Mouse (Mus musculus): ENCODE data around the gene Frs2. TPM values are rescaled to one million over a fixed set of nuclear protein-coding genes. Genes with fewer than 3 reads are reported as not detected.

Frs2 gene
- total and polyA plus RNA-seq, 2 experiments = 7.4 to 11.1 TPM

DNA sequence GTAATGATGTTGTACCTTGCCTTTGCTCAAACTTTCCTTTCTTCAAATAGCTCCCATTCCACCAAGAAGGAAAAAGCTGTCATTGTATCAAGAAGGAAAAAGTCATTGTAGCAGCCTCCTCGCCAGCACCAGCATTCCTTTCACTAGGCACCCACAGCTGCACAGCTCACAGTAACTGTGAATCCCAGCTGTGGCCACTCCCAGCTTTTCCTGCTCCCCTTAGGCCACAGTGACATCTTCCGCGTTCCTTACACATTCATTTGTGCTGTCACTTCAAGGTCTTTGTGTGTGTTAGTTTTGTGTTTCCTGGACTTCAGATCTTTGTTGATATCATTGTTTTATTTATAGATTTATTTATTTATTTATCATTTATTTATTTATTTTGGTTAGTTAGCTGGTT, 23.7 kb upstream of the Frs2 start:
- no peak overlapping the region for H3K4me3 ChIP-seq (ENCODE audit: insufficient read depth, low read depth, low read length)
- TF ChIP-seq POLR2A (IDR thresholded peaks at IDR 0.05; ENCODE audit: extremely low read depth, insufficient read depth, low read length) = no peak
- no peak for TF ChIP-seq CTCF (IDR thresholded peaks at IDR 0.05; ENCODE audit: low read depth, low read length)
- DNase-seq (ENCODE audit: extremely low read depth, low read depth, low spot score) = no peak
- H3K79me2 ChIP-seq (ENCODE audit: control insufficient read depth, insufficient read depth, low read length) = no peaks in the 10 kb centered on the region
- no peaks in the 10 kb centered on the region for H3K36me3 ChIP-seq (ENCODE audit: control insufficient read depth, insufficient read depth, low read length)
- no peaks in the 10 kb centered on the region for H3K4me1 ChIP-seq (ENCODE audit: control insufficient read depth, insufficient read depth, low read length)
- no peaks in the 10 kb centered on the region for H3K27me3 ChIP-seq (ENCODE audit: control insufficient read depth, insufficient read depth, low read length)
- WGBS = 65% methylated on average over 3 of the region's 3 CpGs
- no peak overlapping the region for H3K27ac ChIP-seq (replicated peaks; ENCODE audit: insufficient read depth, low read depth, low read length)
- no peak overlapping the region for H3K9ac ChIP-seq (ENCODE audit: low read depth, low read length)

DNA sequence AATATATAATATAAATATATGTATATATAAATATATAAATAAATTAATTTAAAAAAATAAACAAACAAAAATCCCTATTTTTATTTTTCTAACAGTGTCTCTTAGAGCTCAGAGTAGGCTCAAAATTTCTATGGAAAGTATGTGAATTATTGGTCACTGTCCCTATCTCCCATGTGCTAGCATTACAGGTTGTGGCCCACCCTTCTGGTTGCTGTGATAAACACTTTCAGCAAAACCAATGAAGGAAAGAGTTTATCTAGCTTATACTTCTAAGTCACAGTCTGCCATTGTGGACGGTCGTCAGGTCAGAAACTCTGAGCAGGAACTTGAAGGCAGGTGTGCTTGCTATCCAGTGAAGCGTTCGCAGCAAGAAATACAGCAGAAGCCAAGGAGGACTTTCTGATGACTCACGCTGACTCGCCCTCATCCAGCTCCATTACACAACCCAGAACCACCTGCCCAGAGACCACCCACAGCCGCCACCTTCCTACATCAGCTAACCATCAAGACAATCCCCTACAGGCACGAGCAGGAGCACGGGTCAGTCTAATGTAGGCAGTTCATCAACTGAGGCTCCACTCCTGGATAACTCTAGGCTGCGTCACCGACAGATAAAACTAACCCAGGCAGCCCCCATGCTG, 18.6 kb upstream of the Frs2 start:
- Histone ChIP-seq H3K36me3 (ENCODE audit: control insufficient read depth, insufficient read depth, low read length) (no peaks in the 10 kb centered on the region), H3K4me1 (ENCODE audit: control insufficient read depth, insufficient read depth, low read length) (no peaks in the 10 kb centered on the region), H3K79me2 (ENCODE audit: control insufficient read depth, insufficient read depth, low read length) (no peaks in the 10 kb centered on the region), H3K27ac (replicated peaks; ENCODE audit: insufficient read depth, low read depth, low read length) (no peak overlapping the region), H3K9ac (ENCODE audit: low read depth, low read length) (no peak overlapping the region), H3K4me3 (ENCODE audit: insufficient read depth, low read depth, low read length) (no peak overlapping the region), H3K27me3 (ENCODE audit: control insufficient read depth, insufficient read depth, low read length) (no peaks in the 10 kb centered on the region)
- no peak for DNase-seq (ENCODE audit: extremely low read depth, low read depth, low spot score)
- WGBS = 91% methylated on average over 11 of the region's 11 CpGs
- TF ChIP-seq POLR2A (IDR thresholded peaks at IDR 0.05; ENCODE audit: extremely low read depth, insufficient read depth, low read length) (no peak), CTCF (IDR thresholded peaks at IDR 0.05; ENCODE audit: low read depth, low read length) (no peak)

DNA sequence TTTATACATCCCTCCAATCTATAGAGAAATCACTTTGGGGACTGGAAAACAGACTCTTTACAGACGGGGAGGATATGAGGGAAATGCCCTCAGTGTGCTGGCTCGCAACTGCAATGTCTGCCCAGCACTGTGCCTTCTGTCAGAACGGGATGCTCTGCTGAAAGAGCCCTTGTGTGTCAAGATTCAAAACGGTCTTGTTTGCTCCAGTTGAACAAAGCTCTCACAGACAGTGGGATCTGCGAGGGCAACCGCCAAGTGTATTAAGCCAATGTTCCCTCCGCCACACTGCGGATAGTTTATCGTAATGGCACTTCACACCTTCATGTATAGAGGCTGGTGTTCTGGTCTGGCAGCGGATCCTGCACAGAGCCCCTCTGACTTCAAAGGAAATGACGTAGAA, 14.3 kb upstream of the Frs2 start:
- Histone ChIP-seq H3K27ac (replicated peaks; ENCODE audit: insufficient read depth, low read depth, low read length) (no peak overlapping the region), H3K79me2 (ENCODE audit: control insufficient read depth, insufficient read depth, low read length) (no peaks in the 10 kb centered on the region), H3K36me3 (ENCODE audit: control insufficient read depth, insufficient read depth, low read length) (no peaks in the 10 kb centered on the region), H3K4me1 (ENCODE audit: control insufficient read depth, insufficient read depth, low read length) (no peaks in the 10 kb centered on the region), H3K9ac (ENCODE audit: low read depth, low read length) (no peak overlapping the region), H3K4me3 (ENCODE audit: insufficient read depth, low read depth, low read length) (no peak overlapping the region), H3K27me3 (ENCODE audit: control insufficient read depth, insufficient read depth, low read length) (no peaks in the 10 kb centered on the region)
- 65% methylated on average over 11 of the region's 11 CpGs for WGBS
- TF ChIP-seq POLR2A (IDR thresholded peaks at IDR 0.05; ENCODE audit: extremely low read depth, insufficient read depth, low read length) = no peak
- TF ChIP-seq CTCF (IDR thresholded peaks at IDR 0.05; ENCODE audit: low read depth, low read length) = no peak
- DNase-seq (ENCODE audit: extremely low read depth, low read depth, low spot score) = no peak

DNA sequence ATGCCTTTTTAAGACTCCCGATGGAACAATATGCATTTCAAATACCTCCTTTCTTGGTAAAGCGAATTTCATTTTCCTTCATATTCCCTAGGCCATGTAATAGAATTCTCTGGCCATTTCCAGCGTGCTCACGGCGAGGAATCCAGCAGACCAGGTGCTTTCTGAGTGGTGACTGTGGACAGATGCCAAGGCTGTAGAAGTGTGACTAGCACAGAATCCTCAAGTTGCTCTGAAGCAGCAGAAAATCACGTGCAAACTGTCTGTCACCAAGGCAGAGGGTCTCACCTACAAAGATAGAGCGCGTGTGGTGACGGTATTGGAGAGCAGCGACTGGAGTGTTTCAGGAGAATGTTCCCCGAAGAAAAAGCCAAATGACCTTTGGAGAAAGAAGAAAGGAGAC, 11.8 kb upstream of the Frs2 start:
- H3K9ac ChIP-seq (ENCODE audit: low read depth, low read length) = no peak overlapping the region
- DNase-seq (ENCODE audit: extremely low read depth, low read depth, low spot score) = no peak
- H3K4me3 ChIP-seq (ENCODE audit: insufficient read depth, low read depth, low read length) = no peak overlapping the region
- H3K27me3 ChIP-seq (ENCODE audit: control insufficient read depth, insufficient read depth, low read length) = no peaks in the 10 kb centered on the region
- H3K36me3 ChIP-seq (ENCODE audit: control insufficient read depth, insufficient read depth, low read length) = no peaks in the 10 kb centered on the region
- 90% methylated on average over 11 of the region's 11 CpGs for WGBS
- no peaks in the 10 kb centered on the region for H3K4me1 ChIP-seq (ENCODE audit: control insufficient read depth, insufficient read depth, low read length)
- H3K79me2 ChIP-seq (ENCODE audit: control insufficient read depth, insufficient read depth, low read length) = no peaks in the 10 kb centered on the region
- TF ChIP-seq CTCF (IDR thresholded peaks at IDR 0.05; ENCODE audit: low read depth, low read length) = no peak
- no peak for TF ChIP-seq POLR2A (IDR thresholded peaks at IDR 0.05; ENCODE audit: extremely low read depth, insufficient read depth, low read length)
- H3K27ac ChIP-seq (replicated peaks; ENCODE audit: insufficient read depth, low read depth, low read length) = no peak overlapping the region

DNA sequence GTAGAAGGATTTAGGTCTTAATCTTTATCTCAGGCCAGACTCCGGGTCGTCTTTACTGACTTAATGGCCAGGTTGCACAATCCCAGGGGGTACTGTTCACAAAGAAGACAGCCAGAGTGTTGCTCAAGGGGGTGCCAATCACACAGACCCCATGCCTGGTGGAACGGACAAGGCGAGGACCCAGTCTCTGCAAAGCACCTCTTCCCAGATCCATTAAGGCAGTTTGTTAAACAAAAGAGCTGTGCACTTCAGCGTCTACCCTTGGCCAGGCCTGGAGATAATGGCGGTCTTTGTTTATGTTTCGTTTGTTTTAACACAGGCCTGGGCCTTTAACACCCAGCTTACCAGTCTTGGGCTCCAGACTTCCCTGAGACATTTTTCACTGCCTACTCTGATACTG, 3.9 kb upstream of the Frs2 start:
- no peak for DNase-seq (ENCODE audit: extremely low read depth, low read depth, low spot score)
- no peaks in the 10 kb centered on the region for H3K27me3 ChIP-seq (ENCODE audit: control insufficient read depth, insufficient read depth, low read length)
- no peak for TF ChIP-seq POLR2A (IDR thresholded peaks at IDR 0.05; ENCODE audit: extremely low read depth, insufficient read depth, low read length)
- H3K4me1 ChIP-seq (ENCODE audit: control insufficient read depth, insufficient read depth, low read length) = peaks cover 4% of the 10 kb centered on the region
- H3K27ac ChIP-seq (replicated peaks; ENCODE audit: insufficient read depth, low read depth, low read length) = no peak overlapping the region
- no peaks in the 10 kb centered on the region for H3K36me3 ChIP-seq (ENCODE audit: control insufficient read depth, insufficient read depth, low read length)
- WGBS = 60% methylated on average over 7 of the region's 7 CpGs
- peaks cover 7% of the 10 kb centered on the region for H3K79me2 ChIP-seq (ENCODE audit: control insufficient read depth, insufficient read depth, low read length)
- no peak overlapping the region for H3K4me3 ChIP-seq (ENCODE audit: insufficient read depth, low read depth, low read length)
- no peak overlapping the region for H3K9ac ChIP-seq (ENCODE audit: low read depth, low read length)

DNA sequence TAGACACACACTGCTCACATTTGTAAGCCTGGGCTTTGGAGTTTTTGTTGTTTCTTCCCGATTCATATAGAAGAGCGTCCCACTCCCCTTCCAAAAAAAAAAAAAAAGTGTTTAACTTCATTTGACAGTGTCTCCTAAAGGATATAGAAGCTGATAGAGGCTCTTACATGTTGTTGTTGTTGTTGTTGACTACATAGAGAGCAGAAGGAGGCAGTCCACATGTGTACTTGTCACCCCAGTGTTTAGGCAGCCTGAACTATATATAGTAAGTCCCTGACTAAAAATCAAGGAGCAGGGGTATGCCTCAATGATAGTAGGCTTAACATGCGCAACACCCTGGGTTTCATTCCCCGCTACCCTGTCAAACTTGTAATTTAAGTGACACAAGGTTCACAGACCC, 3.3 kb upstream of the Frs2 start:
- Histone ChIP-seq H3K27me3 (ENCODE audit: control insufficient read depth, insufficient read depth, low read length) (no peaks in the 10 kb centered on the region), H3K9ac (ENCODE audit: low read depth, low read length) (no peak overlapping the region), H3K79me2 (ENCODE audit: control insufficient read depth, insufficient read depth, low read length) (peaks cover 7% of the 10 kb centered on the region), H3K36me3 (ENCODE audit: control insufficient read depth, insufficient read depth, low read length) (no peaks in the 10 kb centered on the region), H3K27ac (replicated peaks; ENCODE audit: insufficient read depth, low read depth, low read length) (no peak overlapping the region), H3K4me1 (ENCODE audit: control insufficient read depth, insufficient read depth, low read length) (peaks cover 7% of the 10 kb centered on the region), H3K4me3 (ENCODE audit: insufficient read depth, low read depth, low read length) (no peak overlapping the region)
- TF ChIP-seq POLR2A (IDR thresholded peaks at IDR 0.05; ENCODE audit: extremely low read depth, insufficient read depth, low read length) (no peak), CTCF (IDR thresholded peaks at IDR 0.05; ENCODE audit: low read depth, low read length) (no peak)
- WGBS = 94% methylated on average over 4 of the region's 4 CpGs
- no peak for DNase-seq (ENCODE audit: extremely low read depth, low read depth, low spot score)
